Mouse (Mus musculus) limb, embryonic 14.5 days (tissue): ENCODE data around the gene Gja6. TPM values are rescaled to one million over a fixed set of nuclear protein-coding genes. Genes with fewer than 3 reads are reported as not detected.

ENCODE experiments used
- ATAC-seq: fragments of 200-750 bp; cut with Nextera tagmentation; 2 replicates; pipeline ENCODE4 v1.8.0; 2017; ENCODE audit warnings: low read depth, moderate number of reproducible peaks, moderate TSS enrichment; ENCODE audit not compliant: low FRiP score
- DNase-seq: peaks from one replicate; pipeline ENCODE4 v3.0.0-alpha.2; 2015; ENCODE audit warnings: low spot score
- H3K27ac ChIP-seq: fragments of 300-500 bp; sonication (generic); replicated peaks from 2 replicates; pipeline ENCODE4 v1.5.1; 2014; ENCODE audit warnings: low read depth, mild to moderate bottlenecking, low read length, moderate library complexity, mixed read lengths
- H3K27me3 ChIP-seq: fragments of 300-500 bp; sonication (generic); 2 replicates; pipeline ENCODE4 v1.6.1; 2014; ENCODE audit warnings: low read length, mixed read lengths; ENCODE audit not compliant: control insufficient read depth, insufficient read depth
- H3K36me3 ChIP-seq: fragments of 300-500 bp; sonication (generic); 2 replicates; pipeline ENCODE4 v1.6.1; 2014; ENCODE audit warnings: mild to moderate bottlenecking, low read length, moderate library complexity, mixed read lengths; ENCODE audit not compliant: control insufficient read depth, insufficient read depth
- H3K4me1 ChIP-seq: fragments of 300-500 bp; sonication (generic); 2 replicates; pipeline ENCODE4 v1.6.1; 2014; ENCODE audit warnings: antibody characterized with exemption, low read length, mixed read lengths; ENCODE audit not compliant: control insufficient read depth, insufficient read depth
- H3K4me2 ChIP-seq: fragments of 300-500 bp; sonication (generic); replicated peaks from 2 replicates; pipeline ENCODE4 v1.6.1; 2014; ENCODE audit warnings: low read depth, mild to moderate bottlenecking, low read length, moderate library complexity; ENCODE audit not compliant: severe bottlenecking
- H3K4me3 ChIP-seq: fragments of 300-500 bp; sonication (generic); replicated peaks from 2 replicates; pipeline ENCODE4 v1.5.1; 2014; ENCODE audit warnings: low read length
- H3K9ac ChIP-seq: fragments of 300-500 bp; sonication (generic); 2 replicates; pipeline ENCODE4 v1.6.1; 2014; ENCODE audit warnings: mild to moderate bottlenecking, low read depth, low read length, moderate library complexity; ENCODE audit not compliant: severe bottlenecking
- H3K9me3 ChIP-seq: fragments of 300-500 bp; sonication (generic); 2 replicates; pipeline ENCODE4 v1.6.1; 2016; ENCODE audit warnings: low read length; ENCODE audit not compliant: control insufficient read depth
- POLR2A ChIP-seq: fragments of 200-500 bp; IDR thresholded peaks from 2 replicates; pipeline ENCODE4 v1.8.0; 2012; ENCODE audit warnings: inconsistent platforms, mild to moderate bottlenecking, moderate library complexity, borderline replicate concordance; ENCODE audit not compliant: insufficient read depth, insufficient read length; ENCODE audit errors: extremely low read depth
- WGBS: fragments of 180-500 bp; shearing (Covaris S2); extraction: QIAGEN DNeasy Blood & Tissue Kit; methylation state at CpG from one replicate; pipeline ENCODE4 v1.1.7; 2014; 5-methylcytosine and 5-hydroxymethylcytosine counted together
- polyA plus RNA-seq, 2 experiments: library from polyadenylated mRNA; depleted of rRNA in 1 of 2; stranded (reverse) in 1 of 2; unstranded in 1 of 2; fragments of >200 nt; fragmentation: Nextera tagmentation in 1 of 2; extraction: Ambion mirVana in 1 of 2; gene quantifications; 2 replicates each; pipeline versions ENCODE4 v1.2.1 to v1.2.3; 2012 to 2014

The Gja6 gene
- polyA plus RNA-seq (2012; rRNA removed) (0.21 and 0.37 TPM in 2 replicates), polyA plus RNA-seq (2014; fragmentation: Nextera tagmentation; extraction: Ambion mirVana) (0.25 and 0.29 TPM in 2 replicates)

- TF ChIP-seq POLR2A: no peak
- Histone ChIP-seq H3K4me3 (no peak within 1 kb of the TSS), H3K27ac (no peak within 1 kb of the TSS), H3K9ac (no peak within 1 kb of the TSS), H3K4me1 (no peaks in the 10 kb centered on the region), H3K4me2 (no peak within 1 kb of the TSS), H3K9me3 (no peaks in the 10 kb centered on the region), H3K36me3 (no peaks in the 10 kb centered on the region), H3K27me3 (no peaks in the 10 kb centered on the region)
- DNase-seq: no peak
- 66% methylated on average over 4 of the region's 4 CpGs for WGBS
- no peak for ATAC-seq
Observed at GRCm38 (mm10) chrX:160906952-160907351, at the start of gene Gja6. Gja6 (minus strand) TSS chrX:160907052.

DNA sequence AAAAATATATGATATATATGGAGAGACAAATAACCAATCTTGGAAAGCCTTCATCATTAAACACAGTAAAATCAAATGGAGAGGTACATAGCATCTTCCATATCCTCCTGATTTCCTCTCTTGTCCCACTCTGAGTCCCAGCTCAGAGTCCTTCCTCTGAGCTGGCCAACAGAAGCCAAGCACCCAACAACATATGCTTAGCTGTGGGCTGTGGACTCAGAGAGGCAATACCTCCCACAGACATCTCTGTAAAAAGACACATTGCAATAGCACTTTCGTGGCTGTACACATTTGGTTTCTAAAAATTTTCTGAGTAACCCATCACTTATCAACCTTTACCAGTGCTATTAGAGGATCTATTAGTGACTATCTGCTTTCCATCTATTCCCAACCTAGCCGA lies 42.7 kb upstream of the Gja6 start:
- no peak overlapping the region for H3K4me3 ChIP-seq
- ATAC-seq: no peak

GRCm38 (mm10) chrX:160944722-160945121 lies 37.9 kb upstream of the Gja6 start:
- H3K27ac ChIP-seq: no peak overlapping the region
- DNase-seq (no peak), ATAC-seq (no peak)
- WGBS: 83% methylated on average over 4 of the region's 4 CpGs
- no peak overlapping the region for H3K4me3 ChIP-seq
- no peaks in the 10 kb centered on the region for H3K27me3 ChIP-seq
- no peaks in the 10 kb centered on the region for H3K36me3 ChIP-seq
- no peaks in the 10 kb centered on the region for H3K9me3 ChIP-seq
- H3K4me1 ChIP-seq: no peaks in the 10 kb centered on the region
- no peak for TF ChIP-seq POLR2A
- H3K9ac ChIP-seq: no peak overlapping the region
- no peak overlapping the region for H3K4me2 ChIP-seq

More for the DNA sequence above, 42.7 kb upstream of the Gja6 start:
- Histone ChIP-seq H3K9me3 (no peaks in the 10 kb centered on the region), H3K9ac (no peak overlapping the region), H3K27ac (no peak overlapping the region), H3K27me3 (no peaks in the 10 kb centered on the region), H3K4me1 (no peaks in the 10 kb centered on the region), H3K36me3 (no peaks in the 10 kb centered on the region), H3K4me2 (no peak overlapping the region)
- DNase-seq: no peak
- 85% methylated on average over 2 of the region's 2 CpGs for WGBS
- no peak for TF ChIP-seq POLR2A

DNA sequence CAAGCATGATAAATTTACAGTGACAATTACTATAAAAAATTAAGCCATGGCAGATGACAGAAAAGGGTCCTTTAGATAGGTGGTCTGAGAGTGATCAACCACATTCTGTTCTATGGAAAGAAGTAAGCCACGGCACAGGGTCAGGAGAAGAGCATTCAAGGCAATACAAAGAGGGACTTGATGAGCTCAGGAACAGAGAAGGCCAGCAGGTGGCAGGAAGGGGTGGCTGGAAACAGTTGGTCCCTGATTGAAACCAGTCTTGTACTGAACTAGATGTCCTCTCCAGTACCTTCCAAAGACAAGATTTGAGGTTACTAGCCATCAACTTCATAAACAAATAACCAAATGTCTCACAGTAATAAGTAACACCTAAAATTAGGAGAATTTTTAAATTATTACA lies 28.7 kb upstream of the Gja6 start:
- Histone ChIP-seq H3K36me3 (no peaks in the 10 kb centered on the region), H3K4me1 (no peaks in the 10 kb centered on the region), H3K27me3 (no peaks in the 10 kb centered on the region), H3K4me3 (no peak overlapping the region), H3K9ac (no peak overlapping the region), H3K9me3 (no peaks in the 10 kb centered on the region), H3K4me2 (no peak overlapping the region), H3K27ac (no peak overlapping the region)
- DNase-seq (no peak), ATAC-seq (no peak)
- TF ChIP-seq POLR2A: no peak
- WGBS: 55% methylated on average over 1 of the region's 1 CpGs

DNA sequence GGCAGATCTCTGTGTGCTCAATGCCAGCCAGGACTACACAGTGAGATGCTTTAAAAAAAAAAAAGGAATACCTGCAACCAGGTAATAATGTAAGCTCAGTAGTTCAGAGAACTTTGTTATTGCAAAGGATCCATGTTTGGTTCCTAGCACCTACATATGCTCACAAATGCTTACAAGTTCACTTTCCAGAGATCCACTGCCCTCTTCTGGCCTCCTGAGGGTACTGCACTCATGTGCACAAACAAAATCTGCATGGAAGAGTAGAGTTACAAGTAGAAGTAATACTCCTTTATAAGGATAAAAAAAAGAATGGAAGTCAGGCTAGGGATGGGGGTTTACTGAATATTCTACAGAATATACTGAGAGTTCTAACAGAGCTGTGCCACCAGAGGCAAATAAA lies 23.8 kb upstream of the Gja6 start:
- no peak for ATAC-seq
- Histone ChIP-seq H3K4me3 (no peak overlapping the region), H3K9ac (no peak overlapping the region), H3K27ac (no peak overlapping the region), H3K9me3 (no peaks in the 10 kb centered on the region), H3K27me3 (no peaks in the 10 kb centered on the region), H3K4me1 (no peaks in the 10 kb centered on the region), H3K36me3 (no peaks in the 10 kb centered on the region), H3K4me2 (no peak overlapping the region)
- TF ChIP-seq POLR2A: no peak
- no peak for DNase-seq

- no peak for DNase-seq
- H3K36me3 ChIP-seq: no peaks in the 10 kb centered on the region
- WGBS: 91% methylated on average over 1 of the region's 1 CpGs
- H3K4me3 ChIP-seq: no peak overlapping the region
- ATAC-seq: no peak
- H3K27ac ChIP-seq: no peak overlapping the region
- H3K9me3 ChIP-seq: no peaks in the 10 kb centered on the region
- no peak for TF ChIP-seq POLR2A
- H3K9ac ChIP-seq: no peak overlapping the region
- no peaks in the 10 kb centered on the region for H3K27me3 ChIP-seq
- no peaks in the 10 kb centered on the region for H3K4me1 ChIP-seq
- no peak overlapping the region for H3K4me2 ChIP-seq
Observed at GRCm38 (mm10) chrX:160928870-160929269, 22.0 kb upstream of the Gja6 start.
